Mouse (Mus musculus): ENCODE results near the gene Wdr48.

Wdr48 gene

DNA sequence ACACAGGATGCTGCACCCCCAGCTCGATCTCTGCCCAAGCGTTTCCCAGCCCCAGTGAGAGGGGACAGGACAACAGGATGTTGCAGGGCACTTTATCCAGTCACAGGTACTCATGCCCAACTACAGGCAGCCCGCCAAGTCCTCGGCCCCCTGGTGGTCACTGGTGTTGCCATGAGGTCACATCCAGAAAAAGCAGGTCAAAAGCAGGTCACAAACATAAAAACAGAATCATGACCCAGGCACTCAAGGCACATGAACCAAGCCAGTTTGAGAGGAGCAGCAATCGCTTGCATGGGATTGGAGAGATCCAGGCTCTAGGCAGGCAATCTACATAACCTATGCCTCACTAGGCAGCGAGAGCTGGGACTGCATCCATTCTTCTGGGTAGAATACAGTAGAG is 75.5 kb downstream of the Wdr48 start:
- DNase-seq (ENCODE audit: low spot score), result peak; percentile 65

GRCm38 (mm10) chr9:119970763-119971656 is 76.3 kb downstream of the Wdr48 start:
- DNase-seq (ENCODE audit: low spot score), result peak; percentile 49

DNA sequence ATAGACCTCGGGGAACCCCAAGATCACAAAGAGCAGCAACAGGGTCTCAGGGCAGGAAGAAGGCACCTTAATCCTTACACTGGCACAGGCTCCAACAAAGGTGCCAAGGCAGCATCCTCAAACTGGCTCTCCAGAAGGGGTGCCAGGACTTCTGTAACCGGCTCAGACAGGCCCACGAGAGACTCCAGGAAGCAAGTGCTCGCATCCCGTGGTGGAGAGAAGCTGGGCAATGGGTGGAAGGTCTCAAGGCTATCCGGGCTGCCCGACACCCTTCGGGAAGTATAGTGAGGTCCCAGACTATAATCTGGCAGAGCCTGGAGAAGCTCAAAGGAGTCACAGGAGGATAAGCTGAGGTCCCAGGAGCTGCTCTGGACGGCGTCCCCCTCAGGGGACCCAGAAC is 77.5 kb downstream of the Wdr48 start:
- DNase-seq (ENCODE audit: low spot score), result no peak

DNA sequence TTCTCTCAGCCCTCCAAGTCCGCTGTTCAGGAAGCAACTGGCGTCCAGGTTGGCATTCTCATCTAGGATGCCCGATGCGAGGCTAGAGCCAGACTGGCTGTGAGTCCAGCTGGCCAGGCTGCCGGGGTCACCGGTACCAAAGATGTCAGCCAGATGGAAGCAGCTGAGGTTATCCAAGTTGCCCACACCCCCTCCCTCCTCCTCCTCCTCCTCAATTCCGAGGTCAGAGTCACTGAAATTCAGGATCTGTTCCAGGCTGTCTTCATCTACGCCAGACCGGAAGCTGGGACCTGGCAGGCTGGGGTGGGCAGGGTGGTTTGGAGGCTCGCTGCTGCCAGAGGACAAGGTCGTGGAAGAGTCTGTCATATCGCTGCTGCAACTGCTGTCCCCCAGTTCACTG is 77.9 kb downstream of the Wdr48 start:
- DNase-seq (ENCODE audit: low spot score), result no peak

DNA sequence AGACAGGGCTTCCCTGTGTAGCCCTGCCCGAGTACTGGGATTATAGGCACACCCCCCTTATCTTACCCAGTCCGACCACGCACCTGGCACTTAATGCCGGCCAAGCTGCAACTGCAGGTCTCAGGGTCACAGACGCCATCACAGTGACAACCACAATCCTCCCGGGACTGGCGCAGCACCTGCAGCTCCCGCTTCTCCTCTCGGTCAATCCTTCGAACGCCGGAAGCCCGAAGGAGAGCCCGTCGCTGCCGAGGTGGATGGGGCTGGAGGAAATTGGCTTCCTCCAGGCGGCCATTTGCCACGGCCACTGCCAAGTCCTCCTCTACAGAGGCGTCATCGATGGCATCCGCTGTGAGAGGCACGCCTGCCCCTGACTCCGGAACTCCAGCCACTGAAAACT is 78.6 kb downstream of the Wdr48 start:
- no peak for DNase-seq (ENCODE audit: low spot score)

DNA sequence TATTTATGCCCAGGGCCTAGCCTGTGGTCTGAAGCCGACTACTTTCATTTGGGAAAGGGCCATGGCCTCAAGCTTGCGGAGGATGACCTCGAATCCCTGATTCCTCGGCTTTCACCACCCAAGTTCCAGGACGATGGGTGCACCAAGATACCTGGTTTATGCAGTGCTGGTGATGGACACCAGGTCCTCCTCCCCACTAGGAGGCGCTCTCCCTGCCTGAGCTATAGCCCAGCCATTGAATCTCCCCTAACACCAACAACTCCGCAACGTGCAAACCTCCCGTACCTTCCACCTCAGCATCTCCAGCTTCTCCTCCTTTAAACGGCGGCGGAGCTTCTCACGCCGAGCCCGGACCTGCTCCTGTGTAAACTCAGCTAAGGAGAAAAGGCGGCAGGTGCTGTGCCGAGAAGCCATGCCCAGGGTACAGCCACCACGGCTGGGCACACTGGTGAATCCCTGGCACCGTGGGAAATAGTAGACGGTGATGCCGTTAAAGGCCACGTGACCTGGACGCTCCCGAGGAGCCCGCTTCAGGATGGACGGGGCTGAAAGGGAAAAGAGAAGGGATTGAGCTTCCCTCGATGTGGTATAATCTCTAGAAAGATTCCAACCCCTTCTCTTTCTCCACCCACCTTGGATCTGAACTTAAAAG is 79.3 kb downstream of the Wdr48 start:
- DNase-seq (ENCODE audit: low spot score), result no peak

- no peak for DNase-seq (ENCODE audit: low spot score)
Observed at GRCm38 (mm10) chr9:119974609-119975008, 79.9 kb downstream of the Wdr48 start.

DNA sequence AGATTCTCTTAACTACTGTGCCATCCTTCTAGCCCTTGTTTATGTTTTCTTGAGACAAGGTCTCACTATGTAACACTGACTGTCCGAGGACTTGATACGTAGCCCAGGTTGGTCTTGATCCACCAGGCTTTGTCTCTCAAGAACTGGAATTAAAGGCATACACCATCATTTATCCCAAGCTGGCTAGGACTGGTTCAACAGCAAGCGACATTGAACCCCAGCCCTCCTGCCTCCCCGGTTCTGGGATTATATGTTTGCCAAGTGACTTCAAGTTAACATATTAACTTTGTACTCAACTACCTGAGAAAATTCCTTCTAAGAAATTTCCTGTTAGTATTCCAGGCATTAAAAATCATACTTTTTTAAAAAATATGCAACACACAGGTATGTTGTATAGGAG is 80.6 kb downstream of the Wdr48 start:
- no peak for DNase-seq (ENCODE audit: low spot score)
